Mouse (Mus musculus): ENCODE data around the gene Dclk3. TPM values are rescaled to one million over a fixed set of nuclear protein-coding genes. Genes with fewer than 3 reads are reported as not detected.

The Dclk3 gene
- polyA plus RNA-seq, 1 experiment from 2014 or later, result 0.07 TPM

- Histone ChIP-seq H3K9me3 (replicated peaks) (no peaks in the 10 kb centered on the region), H3K4me1 (0 out of 2 replicates have a peak, but pooled peaks cover 3% of the 10 kb centered on the region), H3K36me3 (no peaks in the 10 kb centered on the region), H3K27me3 (replicated peaks) (peaks cover 8% of the 10 kb centered on the region; the same call in 1 of the 2 replicates), H3K27ac (no peak overlapping the region), H3K4me2 (no peak overlapping the region), H3K9ac (no peak overlapping the region), H3K4me3 (no peak overlapping the region)
- ATAC-seq, result no peak
- WGBS (ENCODE audit: insufficient replicate concordance), result 62% methylated on average over 2 of the region's 2 CpGs
These were observed 7.3 kb downstream of the Dclk3 start for GRCm38 (mm10) chr9:111446204-111446603.

- Histone ChIP-seq H3K9ac (no peak overlapping the region), H3K27me3 (replicated peaks) (no peaks in the 10 kb centered on the region), H3K4me1 (0 out of 2 replicates have a peak, but pooled peaks cover 3% of the 10 kb centered on the region), H3K27ac (no peak overlapping the region), H3K9me3 (replicated peaks) (no peaks in the 10 kb centered on the region), H3K4me3 (no peak overlapping the region), H3K4me2 (no peak overlapping the region), H3K36me3 (no peaks in the 10 kb centered on the region)
- no peak for ATAC-seq
- WGBS (ENCODE audit: insufficient replicate concordance), result 67% methylated on average over 2 of the region's 2 CpGs
These were observed 10.1 kb downstream of the Dclk3 start for GRCm38 (mm10) chr9:111448976-111449375.

- no peak for ATAC-seq
- Histone ChIP-seq H3K9me3 (replicated peaks) (no peaks in the 10 kb centered on the region), H3K4me3 (no peak overlapping the region), H3K27ac (no peak overlapping the region), H3K27me3 (replicated peaks) (no peaks in the 10 kb centered on the region), H3K4me2 (no peak overlapping the region), H3K36me3 (no peaks in the 10 kb centered on the region), H3K4me1 (0 out of 2 replicates have a peak, but pooled peaks cover 3% of the 10 kb centered on the region), H3K9ac (no peak overlapping the region)
- 43% methylated on average over 5 of the region's 5 CpGs for WGBS (ENCODE audit: insufficient replicate concordance)
These were observed 11.0 kb downstream of the Dclk3 start for GRCm38 (mm10) chr9:111449880-111450279.

GRCm38 (mm10) chr9:111450853-111451404 is 12.0 kb downstream of the Dclk3 start:
- H3K4me3 ChIP-seq, result no peak overlapping the region
- 0 out of 2 replicates have a peak, but pooled peaks cover 3% of the 10 kb centered on the region for H3K4me1 ChIP-seq
- no peaks in the 10 kb centered on the region for H3K36me3 ChIP-seq
- H3K27ac ChIP-seq, result no peak overlapping the region
- ATAC-seq, result no peak
- no peak overlapping the region for H3K9ac ChIP-seq
- no peak overlapping the region for H3K4me2 ChIP-seq
- no peaks in the 10 kb centered on the region for H3K27me3 ChIP-seq (replicated peaks)
- 70% methylated on average over 12 of the region's 12 CpGs for WGBS (ENCODE audit: insufficient replicate concordance)
- no peaks in the 10 kb centered on the region for H3K9me3 ChIP-seq (replicated peaks)

DNA sequence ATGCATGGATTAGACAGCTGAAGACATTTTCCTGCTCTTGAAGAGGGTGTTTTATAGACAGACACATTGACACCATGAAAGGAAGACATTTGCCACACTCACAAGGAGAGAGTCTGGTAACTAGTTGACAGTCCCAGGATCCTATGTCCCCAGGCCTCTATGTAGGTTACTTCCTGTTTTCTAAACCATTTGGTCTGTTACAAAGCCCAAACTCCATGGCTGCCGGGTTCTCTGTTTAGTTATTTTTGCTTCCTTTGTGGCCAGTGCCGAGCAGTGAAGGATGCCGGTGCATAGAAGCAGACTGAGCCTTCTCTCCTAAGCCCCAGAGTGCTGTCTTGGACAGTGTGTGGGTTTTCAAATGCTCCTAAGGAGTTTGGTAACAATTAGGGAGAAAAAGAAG is 15.0 kb downstream of the Dclk3 start:
- Histone ChIP-seq H3K27me3 (replicated peaks) (no peaks in the 10 kb centered on the region), H3K9me3 (replicated peaks) (no peaks in the 10 kb centered on the region), H3K27ac (no peak overlapping the region), H3K4me2 (no peak overlapping the region), H3K4me1 (0 out of 2 replicates have a peak, but pooled peaks cover 3% of the 10 kb centered on the region), H3K4me3 (no peak overlapping the region), H3K36me3 (no peaks in the 10 kb centered on the region), H3K9ac (no peak overlapping the region)
- 27% methylated on average over 3 of the region's 3 CpGs for WGBS (ENCODE audit: insufficient replicate concordance)
- no peak for ATAC-seq

DNA sequence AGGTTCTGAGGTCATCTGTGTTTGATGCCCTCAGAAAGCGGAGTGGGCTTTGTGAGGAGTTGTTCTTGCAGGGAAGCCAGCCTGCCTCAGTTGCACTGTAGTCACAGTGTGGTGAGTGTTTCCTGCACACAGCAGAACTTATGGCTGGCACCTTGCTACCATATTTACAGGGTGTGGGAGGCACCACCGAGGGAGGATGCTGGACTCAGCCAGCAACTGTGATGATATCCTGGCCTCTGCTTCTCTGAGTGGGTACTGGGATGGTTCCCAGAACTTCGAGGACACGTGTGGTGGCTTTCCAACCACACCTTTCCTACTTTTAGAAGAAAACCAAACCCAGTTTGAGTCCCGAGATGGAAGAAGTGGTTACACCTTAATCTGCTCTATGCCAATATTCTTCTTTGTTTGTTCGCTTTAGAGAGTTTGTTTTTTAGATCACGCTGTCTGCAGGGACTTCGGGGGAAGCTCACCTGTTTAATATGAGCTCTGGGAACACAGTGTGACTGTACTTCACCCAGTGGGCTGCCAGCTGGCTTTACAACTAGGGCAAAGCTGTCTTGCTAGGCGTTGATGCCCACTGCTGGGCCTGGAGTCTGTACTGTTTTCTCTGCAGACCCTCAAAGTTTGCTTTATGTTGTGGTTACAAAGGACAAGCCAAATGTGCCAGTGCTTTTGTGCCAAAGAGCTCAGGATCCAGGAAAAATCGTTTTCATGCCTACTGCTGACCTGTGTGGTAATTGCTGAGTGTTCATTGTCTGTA is 18.5 kb downstream of the Dclk3 start:
- no peaks in the 10 kb centered on the region for H3K4me1 ChIP-seq
- H3K4me2 ChIP-seq, result no peak overlapping the region
- no peak for ATAC-seq
- H3K9me3 ChIP-seq (replicated peaks), result no peaks in the 10 kb centered on the region
- no peak overlapping the region for H3K9ac ChIP-seq
- no peaks in the 10 kb centered on the region for H3K27me3 ChIP-seq (replicated peaks)
- 55% methylated on average over 10 of the region's 10 CpGs for WGBS (ENCODE audit: insufficient replicate concordance)
- no peak overlapping the region for H3K4me3 ChIP-seq
- H3K36me3 ChIP-seq, result no peaks in the 10 kb centered on the region
- H3K27ac ChIP-seq, result no peak overlapping the region

DNA sequence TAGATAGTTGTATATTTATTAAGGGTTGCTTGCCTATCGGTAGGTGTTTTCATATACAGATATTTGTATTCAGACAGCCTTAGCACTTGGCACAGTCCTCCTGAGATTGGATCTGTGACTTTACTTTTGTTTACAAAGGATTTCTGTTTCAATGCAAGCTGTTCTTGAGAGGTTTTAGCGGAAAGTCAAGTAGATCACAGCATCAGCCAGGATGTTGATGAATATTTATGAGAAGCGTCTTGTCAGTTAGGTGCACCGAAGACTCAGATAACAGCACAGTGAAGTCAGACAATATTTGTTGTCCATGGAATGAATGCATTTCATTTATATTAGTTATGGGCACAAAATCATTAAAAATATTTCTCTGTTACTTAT is 19.0 kb downstream of the Dclk3 start:
- Histone ChIP-seq H3K4me3 (no peak overlapping the region), H3K36me3 (no peaks in the 10 kb centered on the region), H3K27me3 (replicated peaks) (no peaks in the 10 kb centered on the region), H3K9ac (no peak overlapping the region), H3K27ac (no peak overlapping the region), H3K4me1 (no peaks in the 10 kb centered on the region), H3K9me3 (replicated peaks) (no peaks in the 10 kb centered on the region), H3K4me2 (no peak overlapping the region)
- WGBS (ENCODE audit: insufficient replicate concordance), result 80% methylated on average over 4 of the region's 4 CpGs
- ATAC-seq, result no peak

DNA sequence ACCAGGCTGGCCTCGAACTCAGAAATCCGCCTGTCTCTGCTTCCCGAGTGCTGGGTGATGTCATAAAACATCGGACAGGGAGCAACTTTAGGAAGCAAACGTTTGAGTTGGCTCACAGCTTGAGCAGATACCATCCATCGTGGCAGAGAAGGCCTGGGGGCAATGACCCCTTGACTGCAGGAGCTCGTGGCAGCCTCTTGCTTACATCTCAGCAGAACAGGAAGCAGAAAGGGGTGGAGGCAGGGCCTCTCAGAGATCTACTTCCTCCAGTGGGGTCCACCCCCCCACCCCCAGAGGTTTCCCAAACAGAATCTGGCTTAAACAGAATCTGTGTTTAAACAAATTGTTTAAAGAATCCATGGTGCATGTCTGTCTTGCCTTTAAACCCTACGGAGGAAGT is 20.6 kb downstream of the Dclk3 start:
- Histone ChIP-seq H3K27me3 (replicated peaks) (no peaks in the 10 kb centered on the region), H3K36me3 (no peaks in the 10 kb centered on the region), H3K4me3 (no peak overlapping the region), H3K4me2 (no peak overlapping the region), H3K9me3 (replicated peaks) (no peaks in the 10 kb centered on the region), H3K4me1 (no peaks in the 10 kb centered on the region), H3K9ac (no peak overlapping the region), H3K27ac (no peak overlapping the region)
- ATAC-seq, result no peak
- 44% methylated on average over 8 of the region's 8 CpGs for WGBS (ENCODE audit: insufficient replicate concordance)

GRCm38 (mm10) chr9:111460201-111460814 is 21.4 kb downstream of the Dclk3 start:
- Histone ChIP-seq H3K36me3 (no peaks in the 10 kb centered on the region), H3K27me3 (replicated peaks) (no peaks in the 10 kb centered on the region), H3K9ac (no peak overlapping the region), H3K4me1 (no peaks in the 10 kb centered on the region), H3K9me3 (replicated peaks) (no peaks in the 10 kb centered on the region), H3K4me3 (no peak overlapping the region), H3K4me2 (no peak overlapping the region), H3K27ac (no peak overlapping the region)
- 38% methylated on average over 6 of the region's 6 CpGs for whole genome bisulfite sequencing (ENCODE audit: insufficient replicate concordance)
- peak; percentile 71 for ATAC-seq

- Histone ChIP-seq H3K4me1 (no peaks in the 10 kb centered on the region), H3K9me3 (replicated peaks) (no peaks in the 10 kb centered on the region), H3K9ac (no peak overlapping the region), H3K27me3 (replicated peaks) (no peaks in the 10 kb centered on the region), H3K4me2 (no peak overlapping the region), H3K4me3 (no peak overlapping the region), H3K27ac (no peak overlapping the region), H3K36me3 (no peaks in the 10 kb centered on the region)
- 79% methylated on average over 10 of the region's 10 CpGs for WGBS (ENCODE audit: insufficient replicate concordance)
- no peak for ATAC-seq
These were observed 22.7 kb downstream of the Dclk3 start for GRCm38 (mm10) chr9:111461415-111462103.

- H3K9me3 ChIP-seq (replicated peaks), result no peaks in the 10 kb centered on the region
- no peak overlapping the region for H3K4me2 ChIP-seq
- no peaks in the 10 kb centered on the region for H3K4me1 ChIP-seq
- H3K36me3 ChIP-seq, result no peaks in the 10 kb centered on the region
- 84% methylated on average over 6 of the region's 6 CpGs for WGBS (ENCODE audit: insufficient replicate concordance)
- no peak overlapping the region for H3K9ac ChIP-seq
- no peak for ATAC-seq
- no peaks in the 10 kb centered on the region for H3K27me3 ChIP-seq (replicated peaks)
- H3K4me3 ChIP-seq, result no peak overlapping the region
- no peak overlapping the region for H3K27ac ChIP-seq
These were observed 26.8 kb downstream of the Dclk3 start for GRCm38 (mm10) chr9:111465666-111466065.

Measured in liver, embryonic 12.5 days (tissue).